Mouse (Mus musculus): ENCODE results near the gene Pla2g2c. TPM values are rescaled to one million over a fixed set of nuclear protein-coding genes. Genes with fewer than 3 reads are reported as not detected.

The Pla2g2c gene
- polyA plus RNA-seq, 1 experiment, result not detected

- Histone ChIP-seq H3ac (ENCODE audit: control insufficient read depth, insufficient read length, low read depth) (no peak overlapping the region), H3K36me3 (ENCODE audit: control insufficient read depth, insufficient read depth) (no peaks in the 10 kb centered on the region), H3K4me3 (ENCODE audit: insufficient read depth, poor library complexity, severe bottlenecking) (no peak overlapping the region), H3K27me3 (ENCODE audit: control insufficient read depth, insufficient read depth, insufficient read length) (peaks cover 20% of the 10 kb centered on the region), H3K79me2 (ENCODE audit: control insufficient read depth, insufficient read depth) (no peaks in the 10 kb centered on the region), H3K79me3 (ENCODE audit: low read depth) (no peaks in the 10 kb centered on the region)
- no peak for TF ChIP-seq CEBPB (IDR thresholded peaks at IDR 0.05; ENCODE audit: low read depth)
- TF ChIP-seq FOSL1 (IDR thresholded peaks at IDR 0.05; ENCODE audit: insufficient read depth, low read length, poor library complexity, severe bottlenecking), result no peak
- TF ChIP-seq USF1 (IDR thresholded peaks at IDR 0.05; ENCODE audit: low read depth), result no peak
- no peak for TF ChIP-seq CTCF (IDR thresholded peaks at IDR 0.05; ENCODE audit: control insufficient read depth, insufficient read depth, insufficient read length)
- TF ChIP-seq MYOD1 (IDR thresholded peaks at IDR 0.05; ENCODE audit: control insufficient read depth, insufficient read length, low read depth), result no peak
- TF ChIP-seq MYOG (IDR thresholded peaks at IDR 0.05; ENCODE audit: control insufficient read depth, extremely low read depth, insufficient read length), result no peak
- no peak for TF ChIP-seq MAX (IDR thresholded peaks at IDR 0.05)
Measured at GRCm38 (mm10) chr4:138703591-138703990, 21.0 kb upstream of the Pla2g2c start.

- Histone ChIP-seq H3K27me3 (ENCODE audit: control insufficient read depth, insufficient read depth, insufficient read length) (peaks cover 20% of the 10 kb centered on the region), H3K79me3 (ENCODE audit: low read depth) (no peaks in the 10 kb centered on the region), H3ac (ENCODE audit: control insufficient read depth, insufficient read length, low read depth) (no peak overlapping the region), H3K79me2 (ENCODE audit: control insufficient read depth, insufficient read depth) (no peaks in the 10 kb centered on the region), H3K4me3 (ENCODE audit: insufficient read depth, poor library complexity, severe bottlenecking) (no peak overlapping the region), H3K36me3 (ENCODE audit: control insufficient read depth, insufficient read depth) (no peaks in the 10 kb centered on the region)
- TF ChIP-seq CTCF (IDR thresholded peaks at IDR 0.05; ENCODE audit: control insufficient read depth, insufficient read depth, insufficient read length) (no peak), CEBPB (IDR thresholded peaks at IDR 0.05; ENCODE audit: low read depth) (no peak), MAX (IDR thresholded peaks at IDR 0.05) (no peak), MYOD1 (IDR thresholded peaks at IDR 0.05; ENCODE audit: control insufficient read depth, insufficient read length, low read depth) (no peak), FOSL1 (IDR thresholded peaks at IDR 0.05; ENCODE audit: insufficient read depth, low read length, poor library complexity, severe bottlenecking) (no peak), USF1 (IDR thresholded peaks at IDR 0.05; ENCODE audit: low read depth) (no peak), MYOG (IDR thresholded peaks at IDR 0.05; ENCODE audit: control insufficient read depth, extremely low read depth, insufficient read length) (no peak)
Measured at GRCm38 (mm10) chr4:138704169-138704568, 20.4 kb upstream of the Pla2g2c start.

- Histone ChIP-seq H3K79me2 (ENCODE audit: control insufficient read depth, insufficient read depth) (no peaks in the 10 kb centered on the region), H3ac (ENCODE audit: control insufficient read depth, insufficient read length, low read depth) (no peak overlapping the region), H3K27me3 (ENCODE audit: control insufficient read depth, insufficient read depth, insufficient read length) (peaks cover 27% of the 10 kb centered on the region), H3K36me3 (ENCODE audit: control insufficient read depth, insufficient read depth) (no peaks in the 10 kb centered on the region), H3K79me3 (ENCODE audit: low read depth) (no peaks in the 10 kb centered on the region), H3K4me3 (ENCODE audit: insufficient read depth, poor library complexity, severe bottlenecking) (no peak overlapping the region)
- TF ChIP-seq MAX (IDR thresholded peaks at IDR 0.05) (no peak), CEBPB (IDR thresholded peaks at IDR 0.05; ENCODE audit: low read depth) (no peak), MYOD1 (IDR thresholded peaks at IDR 0.05; ENCODE audit: control insufficient read depth, insufficient read length, low read depth) (no peak), USF1 (IDR thresholded peaks at IDR 0.05; ENCODE audit: low read depth) (no peak), CTCF (IDR thresholded peaks at IDR 0.05; ENCODE audit: control insufficient read depth, insufficient read depth, insufficient read length) (no peak), MYOG (IDR thresholded peaks at IDR 0.05; ENCODE audit: control insufficient read depth, extremely low read depth, insufficient read length) (no peak), FOSL1 (IDR thresholded peaks at IDR 0.05; ENCODE audit: insufficient read depth, low read length, poor library complexity, severe bottlenecking) (no peak)
Measured at GRCm38 (mm10) chr4:138706620-138707019, 18.0 kb upstream of the Pla2g2c start.

- Histone ChIP-seq H3K79me2 (ENCODE audit: control insufficient read depth, insufficient read depth) (no peaks in the 10 kb centered on the region), H3K36me3 (ENCODE audit: control insufficient read depth, insufficient read depth) (no peaks in the 10 kb centered on the region), H3K79me3 (ENCODE audit: low read depth) (no peaks in the 10 kb centered on the region), H3ac (ENCODE audit: control insufficient read depth, insufficient read length, low read depth) (no peak overlapping the region), H3K4me3 (ENCODE audit: insufficient read depth, poor library complexity, severe bottlenecking) (no peak overlapping the region), H3K27me3 (ENCODE audit: control insufficient read depth, insufficient read depth, insufficient read length) (peaks cover 28% of the 10 kb centered on the region)
- TF ChIP-seq CTCF (IDR thresholded peaks at IDR 0.05; ENCODE audit: control insufficient read depth, insufficient read depth, insufficient read length) (peak; percentile 21), MYOD1 (IDR thresholded peaks at IDR 0.05; ENCODE audit: control insufficient read depth, insufficient read length, low read depth) (no peak)
Measured at GRCm38 (mm10) chr4:138708636-138709035, 16.0 kb upstream of the Pla2g2c start.

GRCm38 (mm10) chr4:138709246-138709645 lies 15.3 kb upstream of the Pla2g2c start:
- no peaks in the 10 kb centered on the region for H3K79me2 ChIP-seq (ENCODE audit: control insufficient read depth, insufficient read depth)
- H3K36me3 ChIP-seq (ENCODE audit: control insufficient read depth, insufficient read depth), result no peaks in the 10 kb centered on the region
- no peak overlapping the region for H3K4me3 ChIP-seq (ENCODE audit: insufficient read depth, poor library complexity, severe bottlenecking)
- H3K79me3 ChIP-seq (ENCODE audit: low read depth), result no peaks in the 10 kb centered on the region
- H3K27me3 ChIP-seq (ENCODE audit: control insufficient read depth, insufficient read depth, insufficient read length), result peaks cover 28% of the 10 kb centered on the region
- no peak for TF ChIP-seq USF1 (IDR thresholded peaks at IDR 0.05; ENCODE audit: low read depth)
- no peak for TF ChIP-seq CTCF (IDR thresholded peaks at IDR 0.05; ENCODE audit: control insufficient read depth, insufficient read depth, insufficient read length)
- no peak for TF ChIP-seq CEBPB (IDR thresholded peaks at IDR 0.05; ENCODE audit: low read depth)
- no peak for TF ChIP-seq FOSL1 (IDR thresholded peaks at IDR 0.05; ENCODE audit: insufficient read depth, low read length, poor library complexity, severe bottlenecking)
- no peak for TF ChIP-seq MYOG (IDR thresholded peaks at IDR 0.05; ENCODE audit: control insufficient read depth, extremely low read depth, insufficient read length)
- no peak for TF ChIP-seq MYOD1 (IDR thresholded peaks at IDR 0.05; ENCODE audit: control insufficient read depth, insufficient read length, low read depth)
- TF ChIP-seq MAX (IDR thresholded peaks at IDR 0.05), result no peak
- no peak overlapping the region for H3ac ChIP-seq (ENCODE audit: control insufficient read depth, insufficient read length, low read depth)

GRCm38 (mm10) chr4:138709944-138710343 lies 14.6 kb upstream of the Pla2g2c start:
- Histone ChIP-seq H3K79me3 (ENCODE audit: low read depth) (no peaks in the 10 kb centered on the region), H3K79me2 (ENCODE audit: control insufficient read depth, insufficient read depth) (no peaks in the 10 kb centered on the region), H3K4me3 (ENCODE audit: insufficient read depth, poor library complexity, severe bottlenecking) (no peak overlapping the region), H3K36me3 (ENCODE audit: control insufficient read depth, insufficient read depth) (no peaks in the 10 kb centered on the region), H3K27me3 (ENCODE audit: control insufficient read depth, insufficient read depth, insufficient read length) (peaks cover 28% of the 10 kb centered on the region), H3ac (ENCODE audit: control insufficient read depth, insufficient read length, low read depth) (no peak overlapping the region)
- TF ChIP-seq MYOG (IDR thresholded peaks at IDR 0.05; ENCODE audit: control insufficient read depth, extremely low read depth, insufficient read length) (no peak), CEBPB (IDR thresholded peaks at IDR 0.05; ENCODE audit: low read depth) (no peak), MAX (IDR thresholded peaks at IDR 0.05) (no peak), FOSL1 (IDR thresholded peaks at IDR 0.05; ENCODE audit: insufficient read depth, low read length, poor library complexity, severe bottlenecking) (no peak), MYOD1 (IDR thresholded peaks at IDR 0.05; ENCODE audit: control insufficient read depth, insufficient read length, low read depth) (no peak), CTCF (IDR thresholded peaks at IDR 0.05; ENCODE audit: control insufficient read depth, insufficient read depth, insufficient read length) (no peak), USF1 (IDR thresholded peaks at IDR 0.05; ENCODE audit: low read depth) (no peak)
